Mouse (Mus musculus) kidney, embryonic 15.5 days (tissue): ENCODE results near the gene Il17rd. TPM values are rescaled to one million over a fixed set of nuclear protein-coding genes. Genes with fewer than 3 reads are reported as not detected.

Experiments
- ATAC-seq: fragments of 200-750 bp; cut with Nextera tagmentation; replicated peaks from 2 replicates; pipeline ENCODE4 v1.8.0; 2017; ENCODE audit warnings: moderate TSS enrichment; ENCODE audit not compliant: low FRiP score
- H3K27ac ChIP-seq: fragments of 300-500 bp; sonication (generic); 2 replicates; pipeline ENCODE4 v1.5.1; 2015; ENCODE audit warnings: mild to moderate bottlenecking, inconsistent platforms
- H3K27me3 ChIP-seq: fragments of 300-500 bp; sonication (generic); 2 replicates; pipeline ENCODE4 v1.6.1; 2015; ENCODE audit warnings: inconsistent platforms
- H3K36me3 ChIP-seq: fragments of 300-500 bp; sonication (generic); 2 replicates; pipeline ENCODE4 v1.6.1; 2015; ENCODE audit warnings: inconsistent platforms
- H3K4me1 ChIP-seq: fragments of 300-500 bp; sonication (generic); 2 replicates; pipeline ENCODE4 v1.6.1; 2015; ENCODE audit warnings: inconsistent platforms
- H3K4me2 ChIP-seq: fragments of 300-500 bp; sonication (generic); 2 replicates; pipeline ENCODE4 v1.6.1; 2015; ENCODE audit warnings: moderate library complexity, mild to moderate bottlenecking, inconsistent platforms
- H3K4me3 ChIP-seq: fragments of 300-500 bp; sonication (generic); replicated peaks from 2 replicates; pipeline ENCODE4 v1.5.1; 2015; ENCODE audit warnings: mild to moderate bottlenecking, inconsistent platforms
- H3K9ac ChIP-seq: fragments of 300-500 bp; sonication (generic); 2 replicates; pipeline ENCODE4 v1.6.1; 2015; ENCODE audit warnings: mild to moderate bottlenecking, inconsistent platforms
- H3K9me3 ChIP-seq: fragments of 300-500 bp; sonication (generic); replicated peaks from 2 replicates; pipeline ENCODE4 v1.6.1; 2016; ENCODE audit warnings: inconsistent platforms
- WGBS: fragments of 180-500 bp; shearing (Covaris S2); methylation state at CpG from one replicate; pipeline ENCODE4 v1.1.7; 2015; ENCODE audit warnings: mixed read lengths; 5-methylcytosine and 5-hydroxymethylcytosine counted together
- polyA plus RNA-seq: library from polyadenylated mRNA; unstranded; fragments of >200 nt; fragmentation: Nextera tagmentation; extraction: Ambion mirVana; gene quantifications from 2 replicates; pipeline ENCODE4 v1.2.1, GENCODE M21; 2015

Il17rd gene
- polyA plus RNA-seq, 1 experiment from 2014 or later: 5.9 TPM

DNA sequence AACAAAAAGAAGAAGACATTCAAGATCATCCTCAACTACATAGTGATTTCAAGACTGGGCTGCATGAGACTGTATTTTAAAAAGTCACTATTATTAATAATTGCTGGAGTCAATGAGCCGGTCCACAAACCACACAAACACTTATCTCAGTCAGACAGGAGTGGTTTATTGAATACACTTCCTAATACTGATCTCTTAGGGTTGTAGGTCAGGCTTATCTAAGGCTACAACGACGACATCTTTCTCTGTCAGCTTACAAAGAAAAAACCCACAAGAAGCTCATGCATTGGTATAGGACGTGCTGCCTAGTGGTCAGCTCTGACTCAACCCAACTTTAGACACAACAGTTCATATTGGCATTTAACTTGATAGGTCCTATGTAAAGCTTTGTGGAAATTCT is 14.1 kb upstream of the Il17rd start:
- H3K36me3 ChIP-seq: no peaks in the 10 kb centered on the region
- H3K27ac ChIP-seq: no peak overlapping the region
- no peaks in the 10 kb centered on the region for H3K9me3 ChIP-seq
- H3K4me3 ChIP-seq: no peak overlapping the region
- ATAC-seq: no peak
- WGBS: 82% methylated on average over 4 of the region's 4 CpGs
- H3K4me2 ChIP-seq: no peak overlapping the region
- H3K9ac ChIP-seq: no peak overlapping the region
- no peaks in the 10 kb centered on the region; the same call in 1 of the 2 replicates for H3K4me1 ChIP-seq
- no peaks in the 10 kb centered on the region for H3K27me3 ChIP-seq

GRCm38 (mm10) chr14:27029771-27030173 is 9.0 kb upstream of the Il17rd start:
- WGBS: 2% methylated on average over 15 of the region's 15 CpGs
- H3K9me3 ChIP-seq: no peaks in the 10 kb centered on the region
- H3K4me2 ChIP-seq: no peak overlapping the region
- peak; percentile 67; the same call in 1 of the 2 replicates for ATAC-seq
- no peaks in the 10 kb centered on the region for H3K36me3 ChIP-seq
- H3K27ac ChIP-seq: no peak overlapping the region
- no peak overlapping the region for H3K4me3 ChIP-seq
- no peaks in the 10 kb centered on the region; the same call in 1 of the 2 replicates for H3K4me1 ChIP-seq
- no peak overlapping the region for H3K9ac ChIP-seq
- H3K27me3 ChIP-seq: no peaks in the 10 kb centered on the region

GRCm38 (mm10) chr14:27031142-27031541 is 7.6 kb upstream of the Il17rd start:
- no peak overlapping the region for H3K27ac ChIP-seq
- no peak overlapping the region for H3K4me3 ChIP-seq
- 13% methylated on average over 4 of the region's 4 CpGs for WGBS
- no peaks in the 10 kb centered on the region; the same call in 1 of the 2 replicates for H3K4me1 ChIP-seq
- H3K9me3 ChIP-seq: no peaks in the 10 kb centered on the region
- no peaks in the 10 kb centered on the region for H3K27me3 ChIP-seq
- H3K9ac ChIP-seq: no peak overlapping the region
- ATAC-seq: no peak
- H3K4me2 ChIP-seq: no peak overlapping the region
- H3K36me3 ChIP-seq: no peaks in the 10 kb centered on the region

GRCm38 (mm10) chr14:27037513-27037912 is 1.2 kb upstream of the Il17rd start:
- WGBS: 75% methylated on average over 1 of the region's 1 CpGs
- no peak overlapping the region for H3K4me3 ChIP-seq
- H3K27ac ChIP-seq: no peak overlapping the region
- H3K9ac ChIP-seq: no peak overlapping the region
- ATAC-seq: no peak
- H3K9me3 ChIP-seq: no peaks in the 10 kb centered on the region
- peaks cover 3% of the 10 kb centered on the region; the same call in 1 of the 2 replicates for H3K27me3 ChIP-seq
- H3K4me2 ChIP-seq: no peak overlapping the region
- peaks cover 24% of the 10 kb centered on the region for H3K4me1 ChIP-seq
- H3K36me3 ChIP-seq: no peaks in the 10 kb centered on the region

- Histone ChIP-seq H3K9ac (peak overlapping the region; percentile 83), H3K27ac (peak overlapping the region; percentile 92), H3K4me1 (peaks cover 44% of the 10 kb centered on the region), H3K27me3 (peaks cover 3% of the 10 kb centered on the region; the same call in 1 of the 2 replicates), H3K4me3 (peak overlapping the region; percentile 81), H3K36me3 (no peaks in the 10 kb centered on the region), H3K9me3 (no peaks in the 10 kb centered on the region), H3K4me2 (peak overlapping the region; percentile 92)
- ATAC-seq: peak; percentile 52
- WGBS: under 1% methylated on average over 59 of the region's 59 CpGs
Measured at GRCm38 (mm10) chr14:27039281-27040248, 824 bp downstream of the Il17rd start.

GRCm38 (mm10) chr14:27040451-27040850 is 1.7 kb downstream of the Il17rd start:
- Histone ChIP-seq H3K9me3 (no peaks in the 10 kb centered on the region), H3K9ac (peak overlapping the region; percentile 83), H3K27me3 (peaks cover 3% of the 10 kb centered on the region; the same call in 1 of the 2 replicates), H3K4me2 (peak overlapping the region; percentile 92), H3K4me3 (peak overlapping the region; percentile 81), H3K27ac (peak overlapping the region; percentile 54; the same call in 1 of the 2 replicates), H3K36me3 (no peaks in the 10 kb centered on the region), H3K4me1 (peaks cover 53% of the 10 kb centered on the region)
- 15% methylated on average over 12 of the region's 12 CpGs for WGBS
- ATAC-seq: no peak

DNA sequence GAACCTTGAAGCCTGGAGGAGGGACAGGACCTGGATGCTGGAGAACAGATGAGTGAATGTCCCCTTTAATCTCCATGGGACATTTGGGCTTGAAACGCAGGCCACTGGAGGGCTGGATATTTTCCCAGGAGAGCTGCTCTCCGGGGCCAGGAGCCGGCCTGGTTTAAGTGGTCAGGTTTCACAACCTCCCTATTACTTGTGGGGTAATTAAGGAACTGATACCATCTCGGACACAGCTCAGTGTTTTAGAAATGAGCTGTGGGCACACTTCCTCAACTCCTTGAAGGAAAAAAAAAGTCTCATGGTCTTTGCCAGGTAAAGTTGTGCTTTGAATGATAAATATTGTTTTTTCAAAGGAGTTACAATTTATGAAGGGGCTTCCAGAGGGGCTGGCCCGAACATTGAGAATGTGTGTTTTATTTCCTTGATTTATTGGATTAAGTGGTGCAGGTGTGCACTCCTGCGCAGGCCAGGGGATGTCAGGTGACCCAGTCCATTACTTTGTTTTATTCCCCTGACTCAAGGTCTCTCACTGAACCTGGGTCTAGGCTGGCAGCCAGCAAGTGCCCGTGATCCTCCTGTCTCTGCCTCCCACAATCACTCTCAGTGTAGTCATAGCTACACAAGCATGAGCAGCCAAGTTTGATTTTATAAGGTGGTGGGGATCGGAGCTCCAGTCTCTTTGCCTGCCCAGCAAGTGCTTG is 3.7 kb downstream of the Il17rd start:
- peak overlapping the region; percentile 92 for H3K4me2 ChIP-seq
- peak overlapping the region; percentile 80 for H3K27ac ChIP-seq
- no peaks in the 10 kb centered on the region for H3K9me3 ChIP-seq
- ATAC-seq: peak; percentile 19; the same call in 1 of the 2 replicates
- H3K9ac ChIP-seq: no peak overlapping the region
- no peaks in the 10 kb centered on the region for H3K36me3 ChIP-seq
- peaks cover 3% of the 10 kb centered on the region; the same call in 1 of the 2 replicates for H3K27me3 ChIP-seq
- H3K4me3 ChIP-seq: peak overlapping the region; percentile 3; the same call in 1 of the 2 replicates
- H3K4me1 ChIP-seq: peaks cover 73% of the 10 kb centered on the region
- 25% methylated on average over 8 of the region's 8 CpGs for WGBS

DNA sequence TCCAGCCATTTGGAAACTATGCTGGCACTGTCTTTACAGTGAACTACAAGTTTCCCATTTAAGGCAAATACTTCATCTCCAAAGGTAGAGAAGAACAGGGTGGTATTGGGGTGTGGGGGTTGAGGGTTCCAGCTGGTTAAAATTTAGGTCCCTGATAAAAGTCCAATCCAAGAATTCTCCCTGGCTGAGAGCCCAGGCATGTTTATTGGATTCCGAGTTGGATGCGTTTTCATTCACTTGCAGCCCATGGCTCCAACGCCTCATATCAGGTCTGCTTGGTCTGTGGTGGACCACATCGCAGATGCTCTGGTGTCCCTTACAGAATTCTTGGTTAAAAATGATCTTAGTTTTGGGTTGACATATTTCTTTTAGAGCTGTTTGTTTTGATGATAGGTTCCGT is 4.7 kb downstream of the Il17rd start:
- H3K4me2 ChIP-seq: peak overlapping the region; percentile 44; the same call in 1 of the 2 replicates
- H3K9ac ChIP-seq: no peak overlapping the region
- H3K27ac ChIP-seq: peak overlapping the region; percentile 80
- peaks cover 81% of the 10 kb centered on the region for H3K4me1 ChIP-seq
- WGBS: 41% methylated on average over 5 of the region's 5 CpGs
- H3K9me3 ChIP-seq: no peaks in the 10 kb centered on the region
- no peak overlapping the region for H3K4me3 ChIP-seq
- no peaks in the 10 kb centered on the region for H3K36me3 ChIP-seq
- H3K27me3 ChIP-seq: peaks cover 3% of the 10 kb centered on the region; the same call in 1 of the 2 replicates
- ATAC-seq: no peak

- Histone ChIP-seq H3K36me3 (no peaks in the 10 kb centered on the region), H3K4me2 (peak overlapping the region; percentile 44), H3K9me3 (no peaks in the 10 kb centered on the region), H3K4me3 (0 out of 2 replicates have a peak overlapping the region, but pooled peaks have one; percentile 13), H3K27me3 (peaks cover 3% of the 10 kb centered on the region; the same call in 1 of the 2 replicates), H3K27ac (peak overlapping the region; percentile 80), H3K9ac (no peak overlapping the region; the same call in 1 of the 2 replicates), H3K4me1 (peaks cover 88% of the 10 kb centered on the region)
- peak; percentile 40 for ATAC-seq
- 4% methylated on average over 11 of the region's 11 CpGs for WGBS
Measured at GRCm38 (mm10) chr14:27044221-27044966, 5.7 kb downstream of the Il17rd start.

DNA sequence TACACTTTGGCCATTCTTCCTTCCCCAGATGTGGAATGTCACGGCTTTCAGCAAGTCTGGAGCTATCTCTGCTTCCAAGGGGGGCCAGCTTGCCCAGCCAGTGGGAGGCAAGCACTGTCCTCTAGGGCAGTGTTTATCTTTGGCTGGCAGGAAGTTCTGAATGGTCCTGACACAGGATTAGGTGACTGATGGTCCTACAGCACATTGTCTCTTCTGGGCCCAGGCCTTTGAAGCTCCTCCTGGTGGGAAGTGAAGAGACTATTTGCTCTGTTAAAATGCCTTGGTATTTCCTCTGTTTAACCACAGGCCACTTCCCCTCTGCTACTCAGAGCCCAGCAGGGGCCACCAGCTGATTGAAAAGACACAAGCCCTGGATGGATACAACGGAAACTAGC is 6.2 kb downstream of the Il17rd start:
- Histone ChIP-seq H3K4me3 (0 out of 2 replicates have a peak overlapping the region, but pooled peaks have one; percentile 13), H3K27ac (peak overlapping the region; percentile 80), H3K36me3 (no peaks in the 10 kb centered on the region), H3K9me3 (no peaks in the 10 kb centered on the region), H3K9ac (no peak overlapping the region; the same call in 1 of the 2 replicates), H3K4me2 (peak overlapping the region; percentile 44), H3K4me1 (peaks cover 91% of the 10 kb centered on the region), H3K27me3 (peaks cover 3% of the 10 kb centered on the region; the same call in 1 of the 2 replicates)
- peak; percentile 71 for ATAC-seq
- 12% methylated on average over 2 of the region's 2 CpGs for WGBS
